Mouse (Mus musculus) thymus, adult 2 months (tissue): ENCODE results near the gene Podnl1. TPM values are rescaled to one million over a fixed set of nuclear protein-coding genes. Genes with fewer than 3 reads are reported as not detected.
A peak's percentile ranks its signal among the peaks of the same experiment; 100 is the strongest.

Source experiments
- DNase-seq: peaks from one replicate; pipeline ENCODE4 v3.0.0; 2021
- H3K27ac ChIP-seq: fragments of 200-500 bp; 2 replicates; pipeline ENCODE4 v1.5.1; 2012; ENCODE audit warnings: low read length, control low read depth; ENCODE audit not compliant: control insufficient read depth, insufficient read depth
- H3K27me3 ChIP-seq: fragments of 200-500 bp; 2 replicates; pipeline ENCODE4 v1.6.1; 2012; ENCODE audit warnings: mild to moderate bottlenecking, low read length, moderate library complexity, mixed read lengths; ENCODE audit not compliant: control insufficient read depth, insufficient read depth
- H3K36me3 ChIP-seq: fragments of 200-500 bp; 2 replicates; pipeline ENCODE4 v1.6.1; 2012; ENCODE audit warnings: mild to moderate bottlenecking, low read length, moderate library complexity; ENCODE audit not compliant: control insufficient read depth, insufficient read depth
- H3K4me1 ChIP-seq: fragments of 200-500 bp; replicated peaks from 2 replicates; pipeline ENCODE4 v1.6.1; 2012; ENCODE audit warnings: low read length; ENCODE audit not compliant: control insufficient read depth, insufficient read depth
- H3K4me3 ChIP-seq: fragments of 200-500 bp; 2 replicates; pipeline ENCODE4 v1.5.1; 2012; ENCODE audit warnings: mild to moderate bottlenecking, low read length, control low read depth, moderate library complexity; ENCODE audit not compliant: control insufficient read depth, insufficient read depth
- CTCF ChIP-seq: fragments of 200-500 bp; IDR thresholded peaks from 2 replicates; pipeline ENCODE4 v1.5.1; 2012; ENCODE audit warnings: mild to moderate bottlenecking, control low read depth, low read length, moderate library complexity, borderline replicate concordance; ENCODE audit not compliant: control insufficient read depth, poor library complexity, insufficient read depth; ENCODE audit errors: extremely low read depth
- POLR2A ChIP-seq: fragments of 200-500 bp; IDR thresholded peaks from 2 replicates; pipeline ENCODE4 v1.6.1; 2012; ENCODE audit warnings: mild to moderate bottlenecking, low read length, control low read depth, moderate library complexity; ENCODE audit not compliant: control insufficient read depth, poor library complexity, insufficient read depth; ENCODE audit errors: extremely low read depth
- WGBS: fragments of 180-500 bp; shearing (Covaris S2); methylation state at CpG from one replicate; pipeline ENCODE4 v1.1.7; 2018; 5-methylcytosine and 5-hydroxymethylcytosine counted together
- polyA plus RNA-seq: library from polyadenylated mRNA; depleted of rRNA; stranded (reverse); fragments of >200 nt; gene quantifications from 2 replicates; pipeline ENCODE4 v1.2.3, GENCODE M21; 2012

The Podnl1 gene
- polyA plus RNA-seq, 1 experiment = 6.6 TPM

DNA sequence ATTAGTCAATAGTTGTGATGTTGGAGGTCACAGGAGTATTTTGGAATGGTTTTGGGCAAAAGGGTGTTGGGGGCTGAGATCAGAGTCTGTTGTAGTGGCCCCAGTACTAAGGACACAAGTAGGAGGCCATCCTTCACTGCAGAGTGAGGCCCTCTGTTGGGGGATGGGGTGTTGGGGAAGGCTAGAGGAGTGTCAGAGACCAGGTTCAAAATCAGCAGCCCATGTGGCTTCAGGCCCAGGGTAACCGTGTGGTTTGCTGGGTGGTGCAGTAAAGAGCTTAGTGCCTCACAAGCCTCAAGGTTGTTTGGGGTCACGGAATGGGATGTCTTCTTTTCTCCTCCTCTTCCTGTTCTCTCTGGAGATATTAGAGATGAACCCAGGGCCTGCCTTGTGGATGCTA lies 953 bp downstream of the Podnl1 start:
- H3K36me3 ChIP-seq = no peaks in the 10 kb centered on the region
- peaks cover 39% of the 10 kb centered on the region for H3K4me1 ChIP-seq
- no peak for DNase-seq
- peak overlapping the region; percentile 52; the same call in 1 of the 2 replicates for H3K27ac ChIP-seq
- H3K4me3 ChIP-seq = no peak overlapping the region
- no peak for TF ChIP-seq CTCF
- no peak for TF ChIP-seq POLR2A
- 17% methylated on average over 2 of the region's 2 CpGs for WGBS
- no peaks in the 10 kb centered on the region for H3K27me3 ChIP-seq

DNA sequence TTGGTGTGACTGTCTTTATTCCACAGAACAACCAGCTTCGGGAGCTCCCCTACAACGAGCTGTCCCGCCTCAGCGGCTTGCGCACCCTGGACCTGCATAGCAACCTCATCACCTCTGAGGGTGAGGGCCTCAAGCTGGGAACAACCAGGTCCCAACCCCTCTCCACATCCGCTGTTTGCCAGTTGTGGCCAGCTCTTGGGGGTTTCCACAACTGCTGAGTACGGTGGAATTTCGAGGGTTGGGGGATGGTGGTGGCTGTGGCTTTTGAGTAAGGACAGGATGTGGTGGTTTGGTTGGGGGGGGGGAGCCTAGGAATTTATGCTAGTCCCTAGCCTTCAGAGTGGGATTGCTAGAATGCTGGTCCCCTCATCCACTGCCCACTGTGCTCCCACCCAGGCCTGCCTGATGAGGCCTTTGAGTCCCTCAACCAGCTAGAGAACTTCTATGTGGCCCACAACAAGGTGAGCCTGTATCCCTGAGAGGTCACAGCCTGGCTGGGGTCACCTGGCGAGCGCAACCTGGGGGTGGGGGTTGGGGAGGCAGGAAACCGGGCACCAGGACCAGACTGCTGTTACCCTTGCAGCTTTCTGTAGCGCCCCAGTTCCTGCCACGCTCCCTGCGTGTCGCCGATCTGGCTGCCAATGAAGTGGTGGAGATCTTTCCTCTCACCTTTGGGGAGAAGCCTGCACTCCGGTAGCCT lies 1.6 kb downstream of the Podnl1 start:
- H3K27me3 ChIP-seq = no peaks in the 10 kb centered on the region
- peak; percentile 66 for DNase-seq
- peaks cover 46% of the 10 kb centered on the region for H3K4me1 ChIP-seq
- peak overlapping the region; percentile 52; the same call in 1 of the 2 replicates for H3K27ac ChIP-seq
- WGBS = 2% methylated on average over 17 of the region's 17 CpGs
- no peaks in the 10 kb centered on the region for H3K36me3 ChIP-seq
- TF ChIP-seq CTCF = no peak
- TF ChIP-seq POLR2A = no peak
- peak overlapping the region; percentile 0; the same call in 1 of the 2 replicates for H3K4me3 ChIP-seq

DNA sequence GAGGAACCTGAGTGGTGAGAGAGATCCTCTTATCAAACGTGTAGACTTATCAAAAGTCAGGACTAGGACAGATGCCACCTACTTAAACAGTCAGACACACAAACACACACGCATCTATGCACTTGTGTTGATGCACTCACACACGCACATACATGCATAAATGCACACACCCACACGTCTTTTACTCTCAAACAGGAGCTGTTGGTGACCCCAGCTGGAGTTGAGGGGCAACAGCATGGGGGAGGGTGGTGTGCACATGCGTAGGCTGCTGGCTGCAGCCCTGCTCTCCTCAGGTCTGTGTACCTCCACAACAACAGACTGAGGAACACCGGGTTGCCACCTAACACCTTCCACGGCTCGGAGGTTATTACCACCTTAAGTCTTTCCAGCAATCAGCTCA lies 2.5 kb downstream of the Podnl1 start:
- peak; percentile 61 for DNase-seq
- Histone ChIP-seq H3K27me3 (no peaks in the 10 kb centered on the region), H3K27ac (no peak overlapping the region), H3K4me3 (no peak overlapping the region), H3K4me1 (peaks cover 53% of the 10 kb centered on the region), H3K36me3 (peaks cover 4% of the 10 kb centered on the region; the same call in 1 of the 2 replicates)
- WGBS = 21% methylated on average over 8 of the region's 8 CpGs
- TF ChIP-seq POLR2A (no peak), CTCF (peak; percentile 37; the same call in 1 of the 2 replicates)

DNA sequence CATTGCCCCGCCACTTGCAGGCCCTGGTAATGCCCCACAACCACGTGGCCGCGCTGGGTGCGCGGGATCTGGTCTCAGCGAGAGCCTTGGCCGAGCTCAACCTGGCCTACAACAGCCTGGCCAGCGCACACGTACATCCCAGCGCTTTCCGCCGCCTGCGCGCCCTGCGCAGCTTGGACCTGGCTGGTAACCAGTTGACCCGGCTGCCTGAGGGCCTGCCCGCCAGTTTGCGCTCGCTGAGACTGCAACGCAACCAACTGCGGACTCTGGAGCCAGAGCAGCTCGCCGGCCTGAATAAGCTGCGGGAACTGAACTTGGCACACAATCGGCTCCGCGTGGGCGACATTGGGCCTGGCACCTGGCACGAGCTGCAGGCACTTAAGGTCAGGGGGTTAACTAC lies 5.0 kb downstream of the Podnl1 start:
- 95% methylated on average over 30 of the region's 30 CpGs for WGBS
- H3K4me3 ChIP-seq = no peak overlapping the region

DNA sequence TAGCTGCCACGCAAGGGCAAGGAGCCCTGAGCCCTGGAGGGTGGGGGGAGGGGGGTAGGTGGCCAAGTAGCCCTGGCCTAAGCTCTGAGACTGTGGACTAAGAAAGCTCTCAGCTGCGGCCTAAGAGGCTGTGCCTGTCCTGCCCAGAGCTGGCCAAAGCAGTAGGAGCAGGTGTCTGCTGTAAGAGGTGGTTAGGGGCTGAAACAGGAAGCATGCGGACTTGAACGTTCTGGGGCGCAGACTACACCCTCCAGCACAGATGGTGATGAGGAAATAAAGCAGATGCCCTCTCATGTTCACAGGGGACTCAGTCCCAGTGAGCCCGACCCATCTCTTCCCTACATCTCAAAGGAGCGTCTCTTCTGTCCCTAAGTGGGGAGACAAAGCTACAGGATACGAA lies 6.4 kb downstream of the Podnl1 start:
- Histone ChIP-seq H3K27ac (peak overlapping the region; percentile 16; the same call in 1 of the 2 replicates), H3K27me3 (no peaks in the 10 kb centered on the region), H3K36me3 (peaks cover 25% of the 10 kb centered on the region), H3K4me3 (no peak overlapping the region), H3K4me1 (peaks cover 34% of the 10 kb centered on the region)
- TF ChIP-seq CTCF (no peak), POLR2A (no peak)
- no peak for DNase-seq
- 8% methylated on average over 8 of the region's 8 CpGs for WGBS

More for the DNA sequence above, 5.0 kb downstream of the Podnl1 start:
- DNase-seq = no peak
- TF ChIP-seq CTCF (no peak), POLR2A (no peak)
- Histone ChIP-seq H3K4me1 (peaks cover 48% of the 10 kb centered on the region), H3K27ac (no peak overlapping the region), H3K27me3 (no peaks in the 10 kb centered on the region), H3K36me3 (peaks cover 22% of the 10 kb centered on the region)

DNA sequence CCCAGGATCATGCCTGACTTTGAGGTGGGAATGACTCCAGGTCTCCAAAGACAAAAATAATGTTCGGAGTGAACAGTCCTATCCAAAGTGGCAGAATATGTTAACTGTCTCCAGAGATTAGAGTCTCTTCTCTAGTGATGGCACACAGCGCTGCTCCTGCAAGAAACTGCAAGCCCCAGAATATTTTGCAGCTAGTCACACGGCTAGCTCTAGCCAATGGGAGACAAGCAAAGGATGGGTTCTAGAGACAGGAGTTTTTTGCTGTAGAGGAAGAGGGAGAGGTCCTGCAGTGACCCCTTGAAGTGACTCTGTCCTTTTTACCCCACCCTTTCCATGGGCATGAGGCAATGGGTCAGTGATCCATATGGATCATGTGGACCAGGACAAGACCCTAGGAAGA lies 12.1 kb downstream of the Podnl1 start:
- H3K4me1 ChIP-seq = peaks cover 3% of the 10 kb centered on the region
- no peak for TF ChIP-seq CTCF
- no peak for TF ChIP-seq POLR2A
- over 99% methylated on average over 3 of the region's 3 CpGs for WGBS
- no peak for DNase-seq
- H3K27me3 ChIP-seq = no peaks in the 10 kb centered on the region
- H3K36me3 ChIP-seq = peaks cover 60% of the 10 kb centered on the region
- H3K27ac ChIP-seq = no peak overlapping the region
- H3K4me3 ChIP-seq = no peak overlapping the region
